Comparison of ENCODE assay signal across 8 mouse cellular contexts in genomic region chr5:19226144-19226865, GRCm38 (mm10). TPM values are rescaled to one million over a fixed set of nuclear protein-coding genes. Genes with fewer than 3 reads are reported as not detected.
DNase-seq lines count a peak whose midpoint lies in the region; ATAC-seq and TF ChIP-seq lines count a peak whose summit lies in the region.

No protein-coding gene starts in this region.

- peak; percentile 95 for DNase-seq in forebrain, embryonic 11.5 days (ENCODE audit: low spot score)
- peak; percentile 87 for DNase-seq in kidney, postnatal 0 days (ENCODE audit: low spot score)
- DNase-seq in neural tube, embryonic 10.5 days (ENCODE audit: extremely low spot score, low spot score): peak; percentile 86
- peak; percentile 67 for DNase-seq in testis, postnatal 14 days (ENCODE audit: low spot score)

- H3K27me3 ChIP-seq in megakaryocyte, embryonic 14.5 days (replicated peaks): peaks cover 30% of the 10 kb centered on the region
- H3K27me3 ChIP-seq in forebrain, embryonic 11.5 days (ENCODE audit: control insufficient read depth, insufficient read depth, low read length): no peaks in the 10 kb centered on the region
- H3K27me3 ChIP-seq in heart, embryonic 13.5 days (replicated peaks): peaks cover 19% of the 10 kb centered on the region
- no peaks in the 10 kb centered on the region for H3K27me3 ChIP-seq in kidney, postnatal 0 days (ENCODE audit: insufficient read depth, low read length)
- H3K27me3 ChIP-seq in limb, embryonic 15.5 days: no peaks in the 10 kb centered on the region

- 0 out of 2 replicates have a peak, but pooled peaks cover 4% of the 10 kb centered on the region for H3K9me3 ChIP-seq in megakaryocyte, embryonic 14.5 days
- no peaks in the 10 kb centered on the region for H3K9me3 ChIP-seq in forebrain, embryonic 11.5 days (ENCODE audit: control insufficient read depth, low read length)
- no peaks in the 10 kb centered on the region for H3K9me3 ChIP-seq in heart, embryonic 13.5 days
- no peaks in the 10 kb centered on the region for H3K9me3 ChIP-seq in kidney, postnatal 0 days (replicated peaks; ENCODE audit: low read length)
- no peaks in the 10 kb centered on the region for H3K9me3 ChIP-seq in limb, embryonic 15.5 days

- ATAC-seq in megakaryocyte, adult 5-6 weeks (ENCODE audit: poor library complexity, severe bottlenecking): no peak
- peak; percentile 95 for ATAC-seq in forebrain, embryonic 11.5 days (replicated peaks; ENCODE audit: low FRiP score)
- ATAC-seq in heart, embryonic 13.5 days (ENCODE audit: extremely low read depth, insufficient number of reproducible peaks, low FRiP score, low TSS enrichment): peak; percentile 74
- peak; percentile 93 for ATAC-seq in kidney, postnatal 0 days (replicated peaks; ENCODE audit: low FRiP score, low read depth)
- peak; percentile 92 for ATAC-seq in limb, embryonic 15.5 days (ENCODE audit: insufficient number of reproducible peaks, low FRiP score, low TSS enrichment, low read depth)

- H3K27ac ChIP-seq in forebrain, embryonic 11.5 days (ENCODE audit: low read depth, low read length): 0 out of 2 replicates have a peak overlapping the region, but pooled peaks have one; percentile 7
- H3K27ac ChIP-seq in heart, embryonic 13.5 days (replicated peaks): peak overlapping the region; percentile 80
- H3K27ac ChIP-seq in kidney, postnatal 0 days: peak overlapping the region; percentile 77
- peak overlapping the region; percentile 86 for H3K27ac ChIP-seq in limb, embryonic 15.5 days

- no peaks in the 10 kb centered on the region for H3K36me3 ChIP-seq in megakaryocyte, embryonic 14.5 days (replicated peaks; ENCODE audit: low read length)
- no peaks in the 10 kb centered on the region for H3K36me3 ChIP-seq in forebrain, embryonic 11.5 days (ENCODE audit: control insufficient read depth, insufficient read depth, low read length)
- no peaks in the 10 kb centered on the region for H3K36me3 ChIP-seq in heart, embryonic 13.5 days
- no peaks in the 10 kb centered on the region for H3K36me3 ChIP-seq in kidney, postnatal 0 days (ENCODE audit: insufficient read depth, low read length)
- H3K36me3 ChIP-seq in limb, embryonic 15.5 days: no peaks in the 10 kb centered on the region

- WGBS in forebrain, embryonic 11.5 days: 1% methylated on average over 47 of the region's 51 CpGs
- WGBS in heart, embryonic 13.5 days: under 1% methylated on average over 43 of the region's 51 CpGs
- under 1% methylated on average over 48 of the region's 51 CpGs for WGBS in kidney, postnatal 0 days
- WGBS in limb, embryonic 15.5 days: under 1% methylated on average over 44 of the region's 51 CpGs

- H3K9ac ChIP-seq in forebrain, embryonic 11.5 days (ENCODE audit: low read length): peak overlapping the region; percentile 62
- peak overlapping the region; percentile 86 for H3K9ac ChIP-seq in heart, embryonic 13.5 days
- H3K9ac ChIP-seq in kidney, postnatal 0 days (ENCODE audit: low read depth, low read length): peak overlapping the region; percentile 70
- peak overlapping the region; percentile 53 for H3K9ac ChIP-seq in limb, embryonic 15.5 days

- no peak for TF ChIP-seq CTCF in kidney, postnatal 0 days (IDR thresholded peaks at IDR 0.05; ENCODE audit: low read depth)

- peak overlapping the region; percentile 98 for H3K4me2 ChIP-seq in forebrain, embryonic 11.5 days (ENCODE audit: low read depth, low read length, severe bottlenecking)
- H3K4me2 ChIP-seq in heart, embryonic 13.5 days: peak overlapping the region; percentile 98
- peak overlapping the region; percentile 89 for H3K4me2 ChIP-seq in kidney, postnatal 0 days (ENCODE audit: low read length)
- peak overlapping the region; percentile 85 for H3K4me2 ChIP-seq in limb, embryonic 15.5 days

- peaks cover 8% of the 10 kb centered on the region for H3K4me1 ChIP-seq in megakaryocyte, embryonic 14.5 days
- H3K4me1 ChIP-seq in forebrain, embryonic 11.5 days (replicated peaks; ENCODE audit: control insufficient read depth, insufficient read depth, low read length): peaks cover 2% of the 10 kb centered on the region; the same call in 1 of the 2 replicates
- H3K4me1 ChIP-seq in heart, embryonic 13.5 days: peaks cover 22% of the 10 kb centered on the region
- H3K4me1 ChIP-seq in kidney, postnatal 0 days (replicated peaks; ENCODE audit: insufficient read depth, low read length): no peaks in the 10 kb centered on the region
- H3K4me1 ChIP-seq in limb, embryonic 15.5 days: peaks cover 19% of the 10 kb centered on the region

- H3K4me3 ChIP-seq in megakaryocyte, embryonic 14.5 days (replicated peaks): peak overlapping the region; percentile 85
- peak overlapping the region; percentile 58 for H3K4me3 ChIP-seq in forebrain, embryonic 11.5 days (ENCODE audit: low read depth, low read length)
- H3K4me3 ChIP-seq in heart, embryonic 13.5 days: peak overlapping the region; percentile 76
- peak overlapping the region; percentile 65 for H3K4me3 ChIP-seq in kidney, postnatal 0 days (replicated peaks; ENCODE audit: low read depth, low read length)
- H3K4me3 ChIP-seq in limb, embryonic 15.5 days: peak overlapping the region; percentile 66

RNA-seq across cellular contexts. Expression of gene Magi2, which starts 0.5 kb away (rescaled TPM):
- 0.02 and 3.9 TPM in 2 replicates for polyA plus RNA-seq in megakaryocyte, embryonic 14.5 days (2012; ENCODE audit: insufficient read depth, low replicate concordance)
- 0.32 and 0.45 TPM in 2 replicates for total RNA-seq in megakaryocyte, adult 5-6 weeks (2015)
- total RNA-seq in megakaryocyte, adult 5-6 weeks (2017): 0.40 and 0.73 TPM in 2 replicates
- 10.1 and 10.2 TPM in 2 replicates for polyA plus RNA-seq in forebrain, embryonic 11.5 days (2014; fragmentation: Nextera tagmentation; extraction: Ambion mirVana)
- 2.7 TPM in 2 replicates for polyA plus RNA-seq in heart, embryonic 13.5 days (2015; fragmentation: Nextera tagmentation; extraction: Ambion mirVana)
- polyA plus RNA-seq in kidney, postnatal 0 days (2015; fragmentation: Nextera tagmentation; extraction: Ambion mirVana): 14.5 and 15.9 TPM in 2 replicates
- 4.4 and 5.3 TPM in 2 replicates for polyA plus RNA-seq in limb, embryonic 15.5 days (2015; fragmentation: Nextera tagmentation; extraction: Ambion mirVana)

Comparison
In these comparisons a context has a peak if more than half of its experiments do, and no peak if none do; other contexts are left out.
1. H3K27ac ChIP-seq: peak in every context shown above with its lines; median percentile 86 in limb, embryonic 15.5 days; 80 in heart, embryonic 13.5 days; 77 in kidney, postnatal 0 days; 7 in forebrain, embryonic 11.5 days.